Mouse (Mus musculus): ENCODE measurements at regions not wholly inside any gene's neighbourhood (a gene's known extent, or its start where the extent isn't known, plus 50 kb on each side); places are given as distances from the start of the nearest gene placed in this dataset.

DNA sequence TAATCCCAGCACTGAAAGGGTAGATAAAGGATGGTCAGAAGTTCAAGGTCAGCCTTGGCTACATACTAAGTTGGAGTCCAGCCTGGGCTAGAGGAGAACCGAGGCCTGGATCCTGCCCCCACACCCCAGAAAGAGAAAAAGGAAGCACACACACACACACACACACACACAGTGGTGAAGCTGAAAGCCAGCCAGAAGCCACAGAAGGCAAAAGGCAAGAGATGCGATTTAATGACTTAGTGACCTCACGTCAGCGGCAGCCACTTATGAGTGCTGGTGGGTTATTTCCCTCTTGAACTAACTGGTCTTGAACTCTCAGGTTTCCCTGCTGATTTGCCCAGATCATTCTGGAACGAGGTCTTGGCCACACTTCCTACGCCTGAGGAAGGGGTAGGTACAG, 56.5 kb downstream of the Rplp1 start:
- TF ChIP-seq CTCF (IDR thresholded peaks at IDR 0.05; ENCODE audit: low read depth) (no peak), EP300 (IDR thresholded peaks at IDR 0.05; ENCODE audit: low read depth) (no peak)
